Mouse (Mus musculus) thymus, postnatal 10 days (tissue): ENCODE results near the gene Taf1c.

Experiments
- DNase-seq, 2 experiments: peaks; one replicate each; pipeline ENCODE4 v3.0.0; 2021; ENCODE audit warnings: low spot score in 2 of 2

Gene Taf1c

DNA sequence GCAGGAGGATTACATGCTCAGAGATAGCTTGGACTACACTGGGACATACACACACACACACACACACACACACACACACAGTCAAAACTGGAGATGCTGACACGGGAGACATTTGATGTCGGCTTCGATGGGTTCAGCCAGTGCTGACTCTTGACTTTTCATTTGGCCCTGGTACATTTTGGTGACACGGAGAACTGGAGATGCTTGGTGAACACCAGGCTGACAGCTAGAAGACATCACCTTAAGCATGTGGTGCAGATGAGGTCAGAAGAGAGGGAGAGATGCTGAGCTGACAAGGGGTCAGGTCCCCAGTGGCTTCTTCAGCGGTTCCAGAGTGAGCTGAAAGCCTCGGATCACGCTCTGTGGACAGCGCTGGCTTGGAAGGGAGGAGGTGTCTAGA, 18.0 kb upstream of the Taf1c start:
- DNase-seq = no peak

DNA sequence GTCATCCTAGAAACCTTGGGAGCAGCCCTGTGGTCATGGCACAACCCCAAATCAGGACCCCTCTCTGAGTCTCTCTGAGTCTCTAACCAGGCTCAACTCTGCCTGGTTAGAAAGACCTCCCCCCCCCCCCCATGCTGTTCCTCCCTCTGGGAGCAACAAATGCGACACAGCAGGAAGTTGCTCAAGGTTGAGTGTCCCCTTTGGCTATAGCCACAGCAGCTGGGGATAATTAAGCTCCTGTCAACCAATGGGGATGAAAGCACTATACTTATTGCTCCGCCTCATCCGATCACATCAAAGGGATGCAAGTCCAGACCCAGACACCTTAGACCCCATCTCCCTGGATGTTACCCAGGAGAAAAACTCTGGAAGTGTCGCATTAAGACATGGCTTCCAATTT, 17.5 kb upstream of the Taf1c start:
- DNase-seq = no peak

GRCm38 (mm10) chr8:119620848-119621465, 15.9 kb upstream of the Taf1c start:
- DNase-seq = no peak

GRCm38 (mm10) chr8:119620116-119620840, 15.3 kb upstream of the Taf1c start:
- no peak for DNase-seq

DNA sequence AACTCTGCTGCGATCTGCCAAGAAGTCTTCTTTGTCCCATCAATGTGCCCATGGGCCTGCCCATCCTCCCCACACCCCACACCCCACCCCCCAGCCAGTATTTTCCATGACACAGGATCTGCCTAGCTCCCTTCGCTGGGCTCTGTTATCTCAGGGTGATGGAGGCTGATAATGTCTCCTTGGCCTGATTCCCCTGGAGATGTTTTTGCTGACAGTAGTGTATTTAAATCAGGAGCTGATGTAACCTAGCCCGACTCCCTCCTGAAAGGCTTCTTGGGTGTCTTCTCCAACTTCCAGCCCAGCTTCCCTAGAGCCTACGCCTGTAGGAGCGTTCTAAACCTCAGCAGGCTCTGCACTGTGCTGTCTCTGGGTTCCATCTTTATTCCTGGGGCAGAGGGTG, 13.9 kb upstream of the Taf1c start:
- no peak for DNase-seq

- no peak for DNase-seq
These were observed 12.6 kb upstream of the Taf1c start for GRCm38 (mm10) chr8:119617586-119617985.

- DNase-seq = no peak
These were observed 11.8 kb upstream of the Taf1c start for GRCm38 (mm10) chr8:119616811-119617210.

DNA sequence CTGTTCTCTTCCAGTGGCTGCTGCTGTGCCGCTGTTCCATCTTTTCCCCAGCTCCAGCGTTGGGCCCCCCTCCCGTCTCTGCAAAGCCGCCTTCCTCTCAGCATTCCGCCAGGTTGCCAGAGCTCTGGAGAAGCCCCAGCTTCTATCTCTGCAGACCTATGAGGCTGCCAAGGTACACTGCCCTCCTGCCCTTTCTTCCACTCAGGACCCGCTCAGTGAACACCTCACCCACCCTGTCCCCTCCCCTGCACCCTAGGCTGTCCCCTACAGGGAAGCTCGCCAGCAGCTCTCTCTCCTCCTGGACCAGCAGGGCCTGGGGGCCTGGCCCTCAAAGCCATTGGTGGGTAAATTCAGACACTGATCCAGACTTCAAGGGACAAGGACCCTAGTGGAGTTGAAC, 11.3 kb upstream of the Taf1c start:
- DNase-seq = no peak

- DNase-seq = no peak
These were observed 10.1 kb upstream of the Taf1c start for GRCm38 (mm10) chr8:119615096-119615495.

- DNase-seq = no peak
These were observed 7.4 kb upstream of the Taf1c start, which contains the start of gene Adad2 for GRCm38 (mm10) chr8:119612471-119612870. TSS of gene Adad2 (plus strand) at chr8:119612747.

DNA sequence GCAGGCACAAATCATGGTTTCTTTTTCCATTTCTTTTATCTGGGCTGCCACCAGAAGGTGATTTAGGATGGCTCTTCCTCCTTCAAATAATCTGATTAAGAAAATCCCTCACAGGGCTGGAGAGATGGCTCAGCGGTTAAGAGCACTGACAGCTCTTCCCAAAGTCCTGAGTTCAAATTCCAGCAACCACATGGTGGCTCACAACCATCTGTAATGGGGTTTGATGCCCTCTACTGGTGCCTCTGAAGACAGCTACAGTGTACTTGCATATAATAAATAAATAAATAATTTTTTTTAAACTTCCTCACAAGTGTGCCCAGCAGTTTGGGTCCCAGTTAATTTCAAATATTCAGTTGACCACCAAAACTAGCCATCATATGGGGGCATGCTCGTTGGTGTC, 1.2 kb upstream of the Taf1c start:
- DNase-seq = no peak

DNA sequence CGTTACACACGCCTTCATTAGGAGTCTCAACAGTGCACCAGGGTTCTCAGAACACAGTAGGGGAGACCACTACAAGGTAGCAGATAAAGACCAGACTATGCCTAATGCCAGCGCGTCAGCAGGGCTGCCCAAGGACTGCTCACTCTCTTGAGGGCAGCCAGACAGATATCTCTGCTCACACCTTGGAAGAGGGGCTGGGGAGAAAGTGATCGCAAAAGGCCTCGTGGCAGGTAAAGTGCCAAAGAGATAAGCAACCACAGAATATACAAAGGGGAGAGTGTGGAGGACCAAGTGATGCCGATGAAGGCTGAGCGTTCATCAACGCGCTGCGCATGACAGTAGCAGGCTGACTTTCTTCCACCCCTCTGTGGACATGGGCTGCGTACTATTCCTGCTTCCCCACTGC, 621 bp downstream of the Taf1c start:
- no peak for DNase-seq

GRCm38 (mm10) chr8:119603771-119604170, 1.3 kb downstream of the Taf1c start:
- DNase-seq = no peak

DNA sequence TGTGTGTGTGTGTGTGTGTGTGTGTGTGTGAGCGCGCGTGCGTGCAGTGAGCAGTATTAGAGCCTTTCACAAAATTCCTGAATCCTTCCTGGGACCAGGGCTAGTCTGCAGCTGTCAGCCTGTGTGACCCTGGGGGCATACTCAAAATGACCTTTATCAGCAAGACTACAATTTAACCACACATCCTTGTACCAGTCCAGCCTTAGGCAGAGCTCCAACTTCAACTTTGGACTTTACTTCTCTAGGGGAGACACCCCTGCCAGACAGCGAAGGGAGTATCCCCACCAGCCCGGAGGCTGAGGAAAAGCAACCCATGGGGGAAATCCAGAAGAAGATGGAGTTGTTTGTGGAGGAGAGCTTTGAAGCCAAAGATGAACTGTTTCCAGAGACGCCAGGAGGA, 13.6 kb downstream of the Taf1c start:
- no peak for DNase-seq

- DNase-seq = no peak
These were observed 14.7 kb downstream of the Taf1c start for GRCm38 (mm10) chr8:119590348-119590747.

DNA sequence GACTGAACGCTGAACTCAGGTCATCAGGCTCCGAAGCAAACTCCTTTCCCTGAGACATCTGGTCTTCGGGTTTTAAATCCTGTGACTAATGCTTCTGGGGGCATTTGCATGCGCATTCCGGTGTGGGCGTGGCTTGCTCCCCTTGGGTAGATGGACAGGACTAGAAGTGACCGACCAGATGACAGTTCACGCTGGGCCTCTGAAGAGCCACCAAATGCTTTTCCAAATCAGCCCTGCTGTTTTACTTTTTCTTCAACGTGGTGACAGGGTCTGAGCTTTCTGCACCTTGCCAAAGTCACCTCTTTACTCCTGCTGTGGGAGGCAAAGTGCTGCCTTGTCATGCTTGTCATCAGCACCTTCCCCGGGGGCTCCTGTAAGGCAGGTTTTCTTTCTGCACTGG, 16.2 kb downstream of the Taf1c start:
- DNase-seq = no peak

DNA sequence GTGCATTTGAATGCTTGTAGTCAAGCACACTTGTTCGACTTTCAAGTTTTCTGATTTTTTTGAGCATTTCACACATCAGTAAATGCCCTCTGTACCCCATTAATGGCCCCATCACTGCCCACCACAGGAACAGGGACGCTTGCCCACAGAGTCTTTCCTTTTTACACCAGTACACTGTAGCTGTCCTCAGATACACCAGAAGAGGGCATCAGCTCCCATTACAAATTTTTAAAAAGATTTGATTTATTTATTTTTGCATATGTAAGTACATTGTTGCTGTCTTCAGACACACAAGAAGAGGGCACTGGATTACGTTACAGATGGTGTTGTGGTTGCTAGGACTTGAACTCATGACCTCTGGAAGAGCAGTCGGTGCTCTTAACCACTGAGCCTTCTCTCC, 16.7 kb downstream of the Taf1c start:
- no peak for DNase-seq

DNA sequence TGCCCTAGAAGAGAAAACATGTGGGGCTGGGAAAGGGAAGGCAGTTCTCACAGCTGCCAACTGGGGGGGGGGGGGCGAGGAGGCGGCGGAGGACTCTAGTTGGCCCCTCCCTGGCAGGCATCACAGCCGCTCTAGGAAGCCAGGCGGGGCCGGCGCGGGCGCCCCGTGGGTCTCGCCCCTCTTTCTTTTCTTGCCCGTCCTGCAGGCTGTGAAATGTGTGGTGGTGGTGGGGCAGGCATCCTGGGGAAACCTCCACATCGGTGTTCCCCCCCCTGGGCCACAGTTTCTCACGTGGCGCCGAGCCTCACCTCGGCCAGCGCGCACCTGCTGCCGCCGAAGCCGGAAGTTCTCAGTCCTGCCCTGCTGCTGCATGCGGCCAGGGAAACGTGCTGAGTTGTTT, 19.1 kb downstream of the Taf1c start:
- DNase-seq = no peak

DNA sequence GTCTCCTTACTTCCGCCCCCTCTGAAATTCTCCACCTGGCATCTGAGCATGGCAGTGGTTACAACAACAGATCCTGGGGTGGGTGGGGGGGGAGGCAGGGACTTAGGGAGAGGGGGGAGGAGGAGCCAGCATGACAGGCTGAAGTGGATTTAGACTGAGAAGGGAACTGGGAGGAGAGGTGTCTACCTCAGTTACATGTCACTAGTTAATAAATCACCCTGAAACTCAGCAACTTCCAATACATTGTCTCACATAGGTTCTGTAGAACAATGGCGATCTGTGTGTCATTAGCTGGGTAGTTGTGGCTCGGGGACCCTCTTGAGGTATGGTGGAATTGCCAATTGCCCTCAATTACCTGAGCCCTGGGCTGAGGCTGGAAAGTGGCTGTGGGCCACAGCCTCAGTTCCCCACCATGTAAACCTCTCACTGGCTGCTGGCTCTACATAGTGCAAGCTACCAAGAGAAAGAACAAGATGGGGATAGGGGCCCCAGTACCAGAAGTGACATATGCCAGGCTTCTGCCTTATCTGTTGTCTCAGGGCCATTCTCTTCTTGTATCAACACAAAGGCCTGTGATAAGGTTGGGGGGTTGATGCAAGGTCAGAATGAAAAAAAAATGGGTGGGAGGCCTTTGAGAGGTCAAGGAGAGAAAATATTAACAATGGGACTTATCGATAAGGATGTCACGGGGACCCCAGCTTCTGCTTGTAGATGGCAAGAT, 24.4 kb downstream of the Taf1c start:
- no peak for DNase-seq

- no peak for DNase-seq
These were observed 25.9 kb downstream of the Taf1c start for GRCm38 (mm10) chr8:119579096-119579495.

- no peak for DNase-seq
These were observed 29.7 kb downstream of the Taf1c start for GRCm38 (mm10) chr8:119575366-119575726.

GRCm38 (mm10) chr8:119574437-119575365, 30.3 kb downstream of the Taf1c start, which contains the start of the genes Hsdl1 and Dnaaf1:
TSS of gene Hsdl1 (minus strand) at chr8:119575183.
TSS of gene Dnaaf1 (plus strand) at chr8:119575235.
- DNase-seq = peak; percentile 91 to 96
